Comparison of ENCODE assay signal across 12 mouse cellular contexts in genomic region chr2:172132623-172133332, GRCm38 (mm10).
A peak's percentile ranks its signal among the peaks of the same experiment; 100 is the strongest.
DNase-seq lines count a peak whose midpoint lies in the region; ATAC-seq and TF ChIP-seq lines count a peak whose summit lies in the region.
"Had no signal": no experiment of that assay in that cellular context is flagged by ENCODE, and none has a peak within 500 bp of the region (broad histone marks: within the 10 kb centered on the region; RNA-seq: fewer than 3 reads in every experiment).

No protein-coding gene starts in this region.

- intact Hi-C loops in left cerebral cortex, postnatal 10 days (cut with DNase I), result no loop called here
- intact Hi-C loops in gastrocnemius, postnatal 36 days (cut with DNase I), result no loop called here

- H3K9me3 ChIP-seq in kidney, postnatal 0 days (replicated peaks; ENCODE audit: low read length), result no peaks in the 10 kb centered on the region
- H3K9me3 ChIP-seq in liver, postnatal 0 days (ENCODE audit: low read length), result no peaks in the 10 kb centered on the region; the same call in 1 of the 2 replicates
- H3K9me3 ChIP-seq: lung, embryonic 15.5 days had no signal

- WGBS in kidney, postnatal 0 days, result 71% methylated on average over 15 of the region's 15 CpGs
- WGBS in liver, postnatal 0 days (ENCODE audit: insufficient replicate concordance), result 73% methylated on average over 15 of the region's 15 CpGs

- H3K36me3 ChIP-seq in kidney, postnatal 0 days (ENCODE audit: insufficient read depth, low read length), result no peaks in the 10 kb centered on the region
- H3K36me3 ChIP-seq in liver, postnatal 0 days (replicated peaks; ENCODE audit: insufficient read depth, low read length), result no peaks in the 10 kb centered on the region
- H3K36me3 ChIP-seq: G1E; lung, embryonic 15.5 days had no signal

- H3K9ac ChIP-seq in kidney, postnatal 0 days (ENCODE audit: low read depth, low read length), result no peak overlapping the region
- no peak overlapping the region for H3K9ac ChIP-seq in liver, postnatal 0 days (replicated peaks)
- H3K9ac ChIP-seq: lung, embryonic 15.5 days had no signal

- no peak overlapping the region for H3K4me2 ChIP-seq in kidney, postnatal 0 days (ENCODE audit: low read length)
- H3K4me2 ChIP-seq in liver, postnatal 0 days (ENCODE audit: low read depth, low read length), result no peak overlapping the region
- H3K4me2 ChIP-seq: lung, embryonic 15.5 days had no signal

- TF ChIP-seq EP300 in liver, postnatal 0 days (IDR thresholded peaks at IDR 0.05; ENCODE audit: low read depth), result no peak

- H3K27me3 ChIP-seq in kidney, postnatal 0 days (ENCODE audit: insufficient read depth, low read length), result no peaks in the 10 kb centered on the region
- H3K27me3 ChIP-seq in liver, postnatal 0 days (ENCODE audit: insufficient read depth, low read length), result no peaks in the 10 kb centered on the region
- H3K27me3 ChIP-seq: lung, embryonic 15.5 days had no signal

- H3K4me3 ChIP-seq in kidney, postnatal 0 days (replicated peaks; ENCODE audit: low read depth, low read length), result no peak overlapping the region
- no peak overlapping the region for H3K4me3 ChIP-seq in liver, postnatal 0 days (ENCODE audit: low read depth, low read length)
- H3K4me3 ChIP-seq: lung, embryonic 15.5 days had no signal

- H3K4me1 ChIP-seq in kidney, postnatal 0 days (replicated peaks; ENCODE audit: insufficient read depth, low read length), result no peaks in the 10 kb centered on the region
- H3K4me1 ChIP-seq in liver, postnatal 0 days (ENCODE audit: insufficient read depth), result no peaks in the 10 kb centered on the region
- H3K4me1 ChIP-seq: lung, embryonic 15.5 days had no signal

- no peak overlapping the region for H3K27ac ChIP-seq in kidney, postnatal 0 days
- H3K27ac ChIP-seq in liver, postnatal 0 days (ENCODE audit: low read depth), result no peak overlapping the region
- H3K27ac ChIP-seq: lung, embryonic 15.5 days had no signal

- DNase-seq in kidney, postnatal 0 days (ENCODE audit: low spot score), result peak; percentile 14
- no peak for DNase-seq in kidney, adult 8-10 months
- peak; percentile 85 for DNase-seq in 3T3-L1 (ENCODE audit: low read depth, low spot score)
- DNase-seq in Muller cell, postnatal 12 days (ENCODE audit: inconsistent ontology term), result peak; percentile 54
- peak; percentile 30 to 36 for DNase-seq in left cerebral cortex, postnatal 10 days (ENCODE audit: extremely low spot score in 1 of 2, low spot score in 2 of 2)
- DNase-seq in gastrocnemius, postnatal 36 days, result no peak
- DNase-seq in liver, postnatal 0 days, result no peak
- DNase-seq: cerebellum, postnatal 25 days; thymus, adult 2 months had no signal

- TF ChIP-seq CTCF in kidney, postnatal 0 days (IDR thresholded peaks at IDR 0.05; ENCODE audit: low read depth), result no peak
- TF ChIP-seq CTCF in liver, postnatal 0 days (IDR thresholded peaks at IDR 0.05; ENCODE audit: low read depth), result no peak

- no peak for ATAC-seq in kidney, postnatal 0 days (replicated peaks; ENCODE audit: low FRiP score, low read depth)
- ATAC-seq in liver, postnatal 0 days, result no peak
- ATAC-seq: intestine, postnatal 0 days had no signal

Comparison
In these comparisons a context has a peak if more than half of its experiments do, and no peak if none do; other contexts are left out.
1. DNase-seq: peak in kidney, postnatal 0 days (single experiment), 3T3-L1 (single experiment), Muller cell, postnatal 12 days (single experiment) and left cerebral cortex, postnatal 10 days (2 of 2); none in kidney, adult 8-10 months (0 of 2), gastrocnemius, postnatal 36 days (0 of 2) and liver, postnatal 0 days (single experiment).